Mouse (Mus musculus): ENCODE data around the gene Gabrb1. TPM values are rescaled to one million over a fixed set of nuclear protein-coding genes. Genes with fewer than 3 reads are reported as not detected.
"Not testable (repeated sequence)": the region's sequence is repeated elsewhere in the genome, so short reads cannot be mapped to it uniquely, and the experiment has no call there.

Gene Gabrb1
- total RNA-seq, 2 experiments from 2014 or later = 0.03 TPM; not detected in 1

- H3K27ac ChIP-seq = no peak overlapping the region
- TF ChIP-seq CTCF (IDR thresholded peaks at IDR 0.05) = no peak
- intact Hi-C loops (cut with DNase I) = loop anchor here (10.0 kb wide), 1 partner anchor 590 kb away; no protein-coding TSS in a partner anchor
- DNase-seq = no peak
- H3K4me3 ChIP-seq = no peak overlapping the region
These were observed 437.1 kb downstream of the Gabrb1 start for GRCm38 (mm10) chr5:72095015-72095414.

- Histone ChIP-seq H3K27ac (no peak overlapping the region), H3K4me3 (no peak overlapping the region)
- TF ChIP-seq CTCF (IDR thresholded peaks at IDR 0.05) = no peak
- intact Hi-C loops (cut with DNase I) = no loop called here
- no peak for DNase-seq
These were observed 446.5 kb downstream of the Gabrb1 start for GRCm38 (mm10) chr5:72104274-72104921.

GRCm38 (mm10) chr5:72122414-72123037 lies 464.6 kb downstream of the Gabrb1 start:
- intact Hi-C loops (cut with DNase I) = no loop called here
- TF ChIP-seq CTCF (IDR thresholded peaks at IDR 0.05) = no peak
- H3K27ac ChIP-seq = no peak overlapping the region
- DNase-seq = no peak
- H3K4me3 ChIP-seq = no peak overlapping the region

GRCm38 (mm10) chr5:72126681-72127080 lies 468.8 kb downstream of the Gabrb1 start:
- TF ChIP-seq CTCF (IDR thresholded peaks at IDR 0.05) = no peak
- DNase-seq = no peak
- no peak overlapping the region for H3K27ac ChIP-seq
- H3K4me3 ChIP-seq = no peak overlapping the region
- intact Hi-C loops (cut with DNase I) = no loop called here

- no peak for TF ChIP-seq CTCF (IDR thresholded peaks at IDR 0.05)
- no peak for DNase-seq
- no peak overlapping the region for H3K4me3 ChIP-seq
- intact Hi-C loops (cut with DNase I) = no loop called here
- H3K27ac ChIP-seq = no peak overlapping the region
These were observed 476.0 kb downstream of the Gabrb1 start for GRCm38 (mm10) chr5:72133906-72134305.

- TF ChIP-seq CTCF (IDR thresholded peaks at IDR 0.05) = no peak
- Histone ChIP-seq H3K4me3 (no peak overlapping the region), H3K27ac (no peak overlapping the region)
- intact Hi-C loops (cut with DNase I) = no loop called here
- no peak for DNase-seq
These were observed 480.3 kb downstream of the Gabrb1 start for GRCm38 (mm10) chr5:72138256-72138655.

GRCm38 (mm10) chr5:72139619-72140018 lies 481.7 kb downstream of the Gabrb1 start:
- no peak overlapping the region for H3K27ac ChIP-seq
- TF ChIP-seq CTCF (IDR thresholded peaks at IDR 0.05) = no peak
- intact Hi-C loops (cut with DNase I) = no loop called here
- DNase-seq = no peak
- H3K4me3 ChIP-seq = no peak overlapping the region

GRCm38 (mm10) chr5:72148679-72149078 lies 490.8 kb downstream of the Gabrb1 start:
- intact Hi-C loops (cut with DNase I) = no loop called here
- Histone ChIP-seq H3K4me3 (no peak overlapping the region), H3K27ac (no peak overlapping the region)
- TF ChIP-seq CTCF (IDR thresholded peaks at IDR 0.05) = no peak
- DNase-seq = no peak

GRCm38 (mm10) chr5:72150870-72151269 lies 493.0 kb downstream of the Gabrb1 start:
- no peak for DNase-seq
- intact Hi-C loops (cut with DNase I) = no loop called here
- H3K27ac ChIP-seq = no peak overlapping the region
- no peak overlapping the region for H3K4me3 ChIP-seq
- TF ChIP-seq CTCF (IDR thresholded peaks at IDR 0.05) = no peak

GRCm38 (mm10) chr5:72155686-72156085 lies 497.8 kb downstream of the Gabrb1 start:
- H3K27ac ChIP-seq; intact Hi-C loops (cut with DNase I); DNase-seq; H3K4me3 ChIP-seq: not testable (repeated sequence)

- intact Hi-C loops (cut with DNase I) = no loop called here
- Histone ChIP-seq H3K4me3 (no peak overlapping the region), H3K27ac (no peak overlapping the region)
- no peak for DNase-seq
- no peak for TF ChIP-seq CTCF (IDR thresholded peaks at IDR 0.05)
These were observed 498.7 kb downstream of the Gabrb1 start for GRCm38 (mm10) chr5:72156598-72156997.

- intact Hi-C loops (cut with DNase I) = no loop called here
- no peak for DNase-seq
- no peak overlapping the region for H3K27ac ChIP-seq
- no peak for TF ChIP-seq CTCF (IDR thresholded peaks at IDR 0.05)
- no peak overlapping the region for H3K4me3 ChIP-seq
These were observed 500.8 kb downstream of the Gabrb1 start for GRCm38 (mm10) chr5:72158667-72159066.

- Histone ChIP-seq H3K4me3 (no peak overlapping the region), H3K27ac (no peak overlapping the region)
- intact Hi-C loops (cut with DNase I) = no loop called here
- no peak for TF ChIP-seq CTCF (IDR thresholded peaks at IDR 0.05)
- DNase-seq = no peak
These were observed 501.6 kb downstream of the Gabrb1 start for GRCm38 (mm10) chr5:72159537-72159936.
